Mouse (Mus musculus): ENCODE measurements around the gene Zfp568.

Gene Zfp568

GRCm38 (mm10) chr7:30050882-30051548 lies 67.3 kb downstream of the Zfp568 start, which contains the start of gene Zfp14:
TSS of gene Zfp14 (minus strand) at chr7:30051380.
- DNase-seq (ENCODE audit: low spot score in 2 of 2), result peak; percentile 81 to 86

- no peak for DNase-seq (ENCODE audit: low spot score in 2 of 2)
Measured at GRCm38 (mm10) chr7:30053591-30053990, 69.8 kb downstream of the Zfp568 start.

- no peak for DNase-seq (ENCODE audit: low spot score in 2 of 2)
Measured at GRCm38 (mm10) chr7:30060341-30060740, 76.6 kb downstream of the Zfp568 start.

GRCm38 (mm10) chr7:30062478-30062877 lies 78.7 kb downstream of the Zfp568 start:
- DNase-seq (ENCODE audit: low spot score in 2 of 2), result peak in 1 of 2 experiments; percentile 30

- no peak for DNase-seq (ENCODE audit: low spot score in 2 of 2)
Measured at GRCm38 (mm10) chr7:30064622-30065021, 80.9 kb downstream of the Zfp568 start.

- peak; percentile 67 to 77 for DNase-seq (ENCODE audit: low spot score in 2 of 2)
Measured at GRCm38 (mm10) chr7:30072146-30073028, 88.6 kb downstream of the Zfp568 start, which contains the start of gene Zfp82. TSS of gene Zfp82 (minus strand) at chr7:30072900.
